Comparison of ENCODE assay signal across 25 mouse cellular contexts in the genomic region with DNA sequence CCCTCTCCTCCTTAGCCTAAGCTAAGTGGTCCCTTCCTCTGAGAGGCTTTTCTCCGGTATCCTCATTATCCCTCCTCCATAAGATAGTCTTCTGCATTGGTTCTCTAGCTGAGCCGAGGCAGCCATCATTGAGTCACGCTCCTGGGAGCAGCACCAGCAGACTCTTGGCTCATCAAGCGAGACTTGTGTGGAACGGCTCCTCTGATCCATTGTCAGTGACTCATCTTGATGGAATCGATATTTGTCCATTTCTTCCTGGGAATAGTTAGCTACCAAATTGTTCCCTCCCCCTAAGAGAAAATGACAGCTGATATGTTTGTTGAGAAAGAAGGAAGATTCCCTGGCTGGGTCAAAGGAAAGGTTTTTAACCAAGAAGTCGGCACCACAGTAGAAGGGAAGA. TPM values are rescaled to one million over a fixed set of nuclear protein-coding genes. Genes with fewer than 3 reads are reported as not detected.
"Had no signal": no experiment of that assay in that cellular context is flagged by ENCODE, and none has a peak within 500 bp of the region (broad histone marks: within the 10 kb centered on the region; RNA-seq: fewer than 3 reads in every experiment).

No protein-coding gene starts in this region.

- H3K4me2 ChIP-seq: heart, embryonic 12.5 days; hindbrain, embryonic 12.5 days; hindbrain, embryonic 14.5 days; intestine, embryonic 15.5 days; limb, embryonic 12.5 days; liver, embryonic 11.5 days; liver, embryonic 13.5 days had no signal

- H3K27ac ChIP-seq: gastrocnemius, adult 2 months; hindbrain, embryonic 12.5 days; hindbrain, embryonic 14.5 days; intestine, embryonic 15.5 days; layer of hippocampus, adult 2 months; left cerebral cortex, adult 2 months; limb, embryonic 10.5 days; limb, embryonic 12.5 days; liver, embryonic 13.5 days had no signal

- H3K36me3 ChIP-seq: heart, embryonic 12.5 days; hindbrain, embryonic 10.5 days; hindbrain, embryonic 12.5 days; intestine, embryonic 15.5 days; limb, embryonic 10.5 days; limb, embryonic 12.5 days; liver, embryonic 13.5 days had no signal

- H3K9ac ChIP-seq: heart, embryonic 12.5 days; hindbrain, embryonic 12.5 days; hindbrain, embryonic 14.5 days; intestine, embryonic 15.5 days; limb, embryonic 12.5 days; liver, embryonic 13.5 days had no signal

- H3K4me1 ChIP-seq: limb, embryonic 12.5 days; liver, embryonic 13.5 days had no signal

- H3K4me3 ChIP-seq: gastrocnemius, adult 2 months; heart, embryonic 12.5 days; hindbrain, embryonic 10.5 days; hindbrain, embryonic 12.5 days; intestine, embryonic 15.5 days; layer of hippocampus, adult 2 months; left cerebral cortex, adult 2 months; limb, embryonic 10.5 days; limb, embryonic 12.5 days; liver, embryonic 13.5 days had no signal

- H3K9me3 ChIP-seq: hindbrain, embryonic 10.5 days; hindbrain, embryonic 12.5 days; intestine, embryonic 15.5 days; limb, embryonic 10.5 days; liver, embryonic 13.5 days had no signal

- H3K27me3 ChIP-seq: heart, embryonic 12.5 days; intestine, embryonic 15.5 days; liver, embryonic 13.5 days had no signal

- ATAC-seq: hindbrain, embryonic 16.5 days; inflammation-experienced regulatory T-cells, adult 6 months; intestine, embryonic 15.5 days; intestine, postnatal 0 days had no signal

- DNase-seq: gastrocnemius, adult 2 months; gastrocnemius, postnatal 10 days; gastrocnemius, postnatal 25 days; heart, postnatal 10 days; heart, postnatal 4 days; kidney, adult 18-20 months; kidney, adult 8-10 months; kidney, postnatal 10 days; kidney, postnatal 25 days; kidney, postnatal 4 days; liver; liver, embryonic 13.5 days had no signal

RNA-seq across cellular contexts. Expression of a gene that starts 17.2 kb away (rescaled TPM):
- polyA plus RNA-seq: inflammation-experienced regulatory T-cells, adult 6 months had no signal
